Mouse (Mus musculus): ENCODE data around the gene Gm3285. TPM values are rescaled to one million over a fixed set of nuclear protein-coding genes. Genes with fewer than 3 reads are reported as not detected.

Gene Gm3285
- not detected in 2 replicates for polyA plus RNA-seq (2021; fragmentation: Nextera tagmentation)
- long read RNA-seq, experiment 1: 0 reads
- long read RNA-seq, experiment 2: 0 reads

DNA sequence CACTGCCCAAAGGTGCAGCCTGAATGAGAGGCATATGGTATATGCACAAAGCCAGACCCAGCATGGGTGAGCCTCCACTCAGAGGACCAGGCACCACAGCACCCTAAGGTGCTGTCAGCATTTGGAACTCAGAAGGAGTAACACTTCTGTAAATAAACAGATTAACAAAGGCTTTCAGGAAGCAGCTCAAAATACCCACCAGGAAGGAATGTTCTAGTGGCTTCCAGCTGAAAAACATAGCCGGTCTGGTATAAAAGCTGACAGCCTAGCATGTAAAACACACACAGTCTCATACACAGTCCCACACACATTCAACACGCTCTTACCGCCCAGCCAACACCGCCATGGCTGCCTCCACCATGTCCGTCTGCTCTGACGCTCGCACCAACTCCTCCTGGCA, at the start of gene Gm3285:
TSS of gene Gm3285 (plus strand) at position 301 of the 400 bp plus-strand sequence.

DNA sequence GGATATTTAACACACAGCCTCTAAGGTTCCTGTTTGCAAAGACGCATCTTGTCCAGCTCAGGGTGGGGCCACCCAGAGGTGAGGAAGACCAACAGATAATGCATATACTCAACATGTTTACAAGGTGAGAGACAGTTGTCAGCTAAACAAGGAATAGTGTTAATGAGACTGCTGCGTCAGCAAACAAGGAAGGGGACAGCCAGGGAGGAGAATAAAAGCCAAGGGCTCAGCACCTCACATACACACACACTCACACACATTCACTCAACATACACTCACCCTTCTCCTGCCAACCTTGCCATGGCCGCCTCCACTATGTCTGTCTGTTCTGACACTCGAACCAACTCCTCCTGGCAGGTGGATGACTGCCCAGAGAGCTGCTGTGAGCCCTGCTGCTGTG, 47.4 kb upstream of the Gm3285 start, which contains the start of gene Gm2696:
TSS of gene Gm2696 (plus strand) at position 301 of the 400 bp plus-strand sequence.

DNA sequence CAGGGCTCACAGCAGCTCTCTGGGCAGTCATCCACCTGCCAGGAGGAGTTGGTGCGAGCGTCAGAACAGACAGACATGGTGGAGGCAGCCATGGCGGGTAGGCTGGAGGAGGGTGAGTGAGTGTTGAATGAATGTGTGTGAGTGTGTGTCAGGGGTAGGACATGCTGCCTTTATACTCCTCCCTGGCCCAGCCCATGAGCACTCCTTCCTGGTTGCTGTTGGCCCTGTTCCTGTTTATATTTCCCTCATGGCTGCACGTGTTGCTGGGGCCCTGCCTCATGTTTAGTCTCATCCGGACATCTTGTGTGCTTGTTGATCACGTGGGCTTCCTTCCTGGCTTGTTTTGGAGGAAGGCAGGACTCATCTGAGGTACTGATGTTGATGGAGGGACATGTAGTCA, 34.8 kb upstream of the Gm3285 start, which contains the start of gene Krtap10-4:
TSS of gene Krtap10-4 (minus strand) at position 145 of the 400 bp plus-strand sequence.

DNA sequence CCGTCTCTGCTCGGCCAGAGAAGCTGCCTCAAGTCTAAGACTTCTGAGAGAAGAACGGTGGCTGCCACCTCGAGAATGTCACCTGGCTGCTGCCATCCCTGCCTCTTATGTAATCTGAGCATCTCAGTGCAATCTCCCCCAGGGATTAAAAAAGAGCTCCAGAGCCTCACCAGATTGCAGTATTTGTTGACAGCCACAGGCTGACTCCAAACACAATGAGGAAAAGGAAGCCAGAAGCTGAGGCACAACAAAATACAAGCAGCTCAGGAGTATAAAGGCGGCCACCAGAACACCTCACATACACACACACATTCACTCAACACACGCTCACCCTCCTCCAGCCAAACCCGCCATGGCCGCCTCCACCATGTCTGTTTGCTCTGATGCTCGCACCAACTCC, 26.1 kb upstream of the Gm3285 start, which contains the start of gene Krtap10-10:
TSS of gene Krtap10-10 (plus strand) at position 301 of the 400 bp plus-strand sequence.

DNA sequence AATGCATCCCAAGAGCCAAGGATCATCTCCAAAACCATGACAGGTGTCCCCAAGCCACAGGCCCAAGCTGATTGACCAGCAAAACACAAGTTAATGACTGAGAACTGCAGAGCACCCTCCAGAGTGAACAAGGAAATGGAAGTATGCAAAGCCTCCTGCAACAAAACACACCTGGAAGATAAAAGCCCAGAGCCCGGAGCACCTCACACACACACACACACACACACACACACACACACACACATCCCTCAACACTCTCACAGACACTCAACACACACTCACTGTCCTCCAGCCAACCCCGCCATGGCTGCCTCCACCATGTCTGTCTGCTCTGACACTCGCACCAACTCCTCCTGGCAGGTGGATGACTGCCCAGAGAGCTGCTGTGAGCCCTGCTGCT, 15.3 kb upstream of the Gm3285 start, which contains the start of gene Gm36176:
TSS of gene Gm36176 (plus strand) at position 301 of the 400 bp plus-strand sequence.

DNA sequence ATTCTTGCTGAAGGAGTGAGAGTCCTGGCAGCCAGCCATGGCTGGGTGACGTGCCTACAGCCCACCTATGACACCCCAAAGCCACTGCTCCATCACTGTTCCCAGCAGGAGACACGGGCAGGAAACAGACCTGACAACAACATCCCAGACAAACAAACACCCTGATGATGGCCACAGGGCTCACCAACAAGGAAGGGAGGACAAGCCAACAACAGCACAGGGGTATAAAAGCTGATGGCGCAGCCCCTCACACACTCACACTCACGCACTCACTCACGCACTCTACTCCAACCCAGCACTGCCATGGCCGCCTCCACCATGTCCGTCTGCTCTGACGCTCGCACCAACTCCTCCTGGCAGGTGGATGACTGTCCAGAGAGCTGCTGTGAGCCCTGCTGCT, 9.2 kb upstream of the Gm3285 start, which contains the start of gene Gm10318:
TSS of gene Gm10318 (plus strand) at position 301 of the 400 bp plus-strand sequence.

DNA sequence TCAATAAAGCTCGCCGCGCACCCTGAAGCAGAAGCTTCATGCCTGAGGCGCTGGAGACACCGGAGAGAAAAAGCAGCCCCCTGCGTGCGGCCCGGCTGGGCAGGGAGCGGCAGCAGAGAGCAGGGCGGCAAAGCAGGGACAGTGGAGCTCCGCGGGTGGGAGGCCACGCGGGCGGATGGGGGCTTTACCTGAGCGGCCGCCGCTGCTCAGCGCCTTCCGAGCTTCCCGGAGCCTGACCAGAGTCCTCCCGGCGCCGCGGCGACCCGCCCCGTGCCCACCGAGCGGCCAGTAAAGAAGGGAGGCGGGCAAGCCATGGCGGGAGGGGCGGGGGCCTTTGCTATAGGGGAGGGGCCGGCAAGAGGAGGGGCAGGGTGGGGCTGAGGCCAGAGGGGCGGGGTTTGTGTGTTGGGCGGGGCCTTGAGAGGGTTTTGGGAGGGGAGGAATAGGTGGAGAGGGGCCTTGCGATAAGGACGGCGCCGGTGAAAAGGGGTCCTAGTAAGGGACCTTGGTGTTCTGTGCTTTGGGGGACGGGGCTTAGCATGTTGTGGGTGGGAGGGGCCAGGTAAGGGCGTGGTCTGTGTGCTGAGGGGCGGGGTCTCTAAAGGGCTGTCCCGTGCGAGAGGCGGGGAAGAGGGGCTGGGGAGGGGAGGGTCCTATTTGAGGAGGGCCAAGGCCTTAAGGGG, 40.6 kb downstream of the Gm3285 start, which contains the start of gene Lrrc3:
TSS of gene Lrrc3 (minus strand) at position 326 of the 683 bp plus-strand sequence.

Other genes starting within 250 kb of the Gm3285 start
- gene Ube2g2, start 239.7 kb upstream of the Gm3285 start, polyA plus RNA-seq (2021; fragmentation: Nextera tagmentation): 50.9 and 59.2 TPM in 2 replicates
- gene Tspear, start 175.4 kb upstream of the Gm3285 start, polyA plus RNA-seq (2021; fragmentation: Nextera tagmentation): 0.20 TPM in 2 replicates
- not detected in 2 replicates for gene Gm19402, start 171.2 kb upstream of the Gm3285 start, polyA plus RNA-seq (2021; fragmentation: Nextera tagmentation)
- gene Gm9508, start 164.7 kb upstream of the Gm3285 start, polyA plus RNA-seq (2021; fragmentation: Nextera tagmentation): not detected in 2 replicates
- gene Gm10272, start 155.3 kb upstream of the Gm3285 start, polyA plus RNA-seq (2021; fragmentation: Nextera tagmentation): not detected in 2 replicates
- not detected in 2 replicates for gene Gm10024, start 150.5 kb upstream of the Gm3285 start, polyA plus RNA-seq (2021; fragmentation: Nextera tagmentation)
- gene Gm10142, start 146.2 kb upstream of the Gm3285 start, polyA plus RNA-seq (2021; fragmentation: Nextera tagmentation): not detected in 2 replicates
- gene Krtap12-1, start 141.4 kb upstream of the Gm3285 start, polyA plus RNA-seq (2021; fragmentation: Nextera tagmentation): not detected in 2 replicates
- gene Gm10100, start 135.5 kb upstream of the Gm3285 start, polyA plus RNA-seq (2021; fragmentation: Nextera tagmentation): not detected in 2 replicates
- not detected in 2 replicates for gene Gm18596, start 119.3 kb upstream of the Gm3285 start, polyA plus RNA-seq (2021; fragmentation: Nextera tagmentation)
- not detected in 2 replicates for gene Gm9736, start 110.6 kb upstream of the Gm3285 start, polyA plus RNA-seq (2021; fragmentation: Nextera tagmentation)
- gene Gm3233, start 102.3 kb upstream of the Gm3285 start, polyA plus RNA-seq (2021; fragmentation: Nextera tagmentation): not detected in 2 replicates
- not detected in 2 replicates for gene Gm3238, start 90.7 kb upstream of the Gm3285 start, polyA plus RNA-seq (2021; fragmentation: Nextera tagmentation)
- gene Gm7138, start 85.0 kb upstream of the Gm3285 start, polyA plus RNA-seq (2021; fragmentation: Nextera tagmentation): not detected in 2 replicates
- not detected in 2 replicates for gene Gm3250, start 79.4 kb upstream of the Gm3285 start, polyA plus RNA-seq (2021; fragmentation: Nextera tagmentation)
- not detected in 2 replicates for gene Gm7137, start 73.8 kb upstream of the Gm3285 start, polyA plus RNA-seq (2021; fragmentation: Nextera tagmentation)
- gene Gm9639, start 66.9 kb upstream of the Gm3285 start, polyA plus RNA-seq (2021; fragmentation: Nextera tagmentation): not detected in 2 replicates
- not detected in 2 replicates for gene Gm19668, start 62.8 kb upstream of the Gm3285 start, polyA plus RNA-seq (2021; fragmentation: Nextera tagmentation)
- gene Gm9507, start 50.1 kb upstream of the Gm3285 start, polyA plus RNA-seq (2021; fragmentation: Nextera tagmentation): not detected in 2 replicates
- gene Gm2696, start 47.3 kb upstream of the Gm3285 start, polyA plus RNA-seq (2021; fragmentation: Nextera tagmentation): not detected in 2 replicates
- gene Krtap10-4, start 34.9 kb upstream of the Gm3285 start, polyA plus RNA-seq (2021; fragmentation: Nextera tagmentation): not detected in 2 replicates
- not detected in 2 replicates for gene Krtap10-10, start 26.0 kb upstream of the Gm3285 start, polyA plus RNA-seq (2021; fragmentation: Nextera tagmentation)
- not detected in 2 replicates for gene Gm36176, start 15.2 kb upstream of the Gm3285 start, polyA plus RNA-seq (2021; fragmentation: Nextera tagmentation)
- gene Gm10318, start 9.1 kb upstream of the Gm3285 start, polyA plus RNA-seq (2021; fragmentation: Nextera tagmentation): not detected in 2 replicates
- 4.8 TPM in 2 replicates for gene Lrrc3, start 40.6 kb downstream of the Gm3285 start, polyA plus RNA-seq (2021; fragmentation: Nextera tagmentation)
- 3.8 and 4.0 TPM in 2 replicates for gene Trpm2, start 108.6 kb downstream of the Gm3285 start, polyA plus RNA-seq (2021; fragmentation: Nextera tagmentation)
- 38.1 and 47.5 TPM in 2 replicates for gene 1810043G02Rik, start 116.5 kb downstream of the Gm3285 start, polyA plus RNA-seq (2021; fragmentation: Nextera tagmentation)
- 67.7 and 71.8 TPM in 2 replicates for gene Pfkl, start 148.1 kb downstream of the Gm3285 start, polyA plus RNA-seq (2021; fragmentation: Nextera tagmentation)
- 0.84 TPM in 1 of 2 replicates, not detected in the other for gene Dnmt3l, start 180.0 kb downstream of the Gm3285 start, polyA plus RNA-seq (2021; fragmentation: Nextera tagmentation)
- gene Aire, start 181.6 kb downstream of the Gm3285 start, polyA plus RNA-seq (2021; fragmentation: Nextera tagmentation): not detected in 2 replicates
- gene Icosl, start 207.3 kb downstream of the Gm3285 start, polyA plus RNA-seq (2021; fragmentation: Nextera tagmentation): 1.2 and 2.0 TPM in 2 replicates

All from left cerebral cortex, adult 6 months (tissue).